Mouse (Mus musculus) E14TG2a.4 (cell line): ENCODE results near the gene Snx8.

Experiments used
- H3K27me3 ChIP-seq: 2 replicates; pipeline ENCODE4 v1.6.1; 2014; ENCODE audit warnings: low read length, control low read depth; ENCODE audit not compliant: insufficient read depth
- H3K36me3 ChIP-seq: 2 replicates; pipeline ENCODE4 v1.6.1; 2014; ENCODE audit warnings: low read length, control low read depth; ENCODE audit not compliant: insufficient read depth
- H3K4me1 ChIP-seq: replicated peaks from 2 replicates; pipeline ENCODE4 v1.6.1; 2014; ENCODE audit warnings: low read depth, low read length, control low read depth
- H3K4me3 ChIP-seq: replicated peaks from 2 replicates; pipeline ENCODE4 v1.5.1; 2014; ENCODE audit warnings: mild to moderate bottlenecking, low read length
- H3K9me3 ChIP-seq: 2 replicates; pipeline ENCODE4 v1.6.1; 2014; ENCODE audit warnings: low read length, control low read depth
- CTCF ChIP-seq: conservative IDR thresholded peaks from 2 replicates; pipeline ENCODE4 v1.5.1; 2014; ENCODE audit warnings: low read length
- NANOG ChIP-seq: IDR thresholded peaks from 2 replicates; pipeline ENCODE4 v1.6.1; 2014; ENCODE audit warnings: borderline replicate concordance, low read length, mixed read lengths
- POU5F1 ChIP-seq: IDR thresholded peaks from 2 replicates; pipeline ENCODE4 v1.6.1; 2014; ENCODE audit warnings: low read length, borderline replicate concordance

Gene Snx8

DNA sequence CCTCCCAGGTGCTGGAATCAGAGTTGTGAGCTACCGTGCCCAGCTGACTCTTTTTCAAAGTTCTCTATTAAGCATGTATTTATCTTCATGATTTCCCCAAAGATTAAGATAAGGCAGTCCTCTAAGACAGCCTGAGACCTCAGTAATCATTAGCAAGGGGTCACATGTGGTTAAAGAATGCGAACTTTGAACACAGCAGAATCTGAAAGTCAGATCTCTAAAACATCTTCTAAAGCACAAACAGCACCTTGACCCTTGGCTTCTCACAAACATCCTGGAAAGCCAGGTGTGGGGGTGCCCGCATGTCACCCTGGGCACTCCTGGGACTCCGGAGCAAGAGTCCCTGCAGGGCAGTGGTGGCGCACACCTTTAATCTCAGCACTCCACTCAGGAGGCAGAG, 24.6 kb downstream of the Snx8 start:
- peaks cover 60% of the 10 kb centered on the region for H3K4me1 ChIP-seq
- peaks cover 8% of the 10 kb centered on the region; the same call in 1 of the 2 replicates for H3K9me3 ChIP-seq
- H3K27me3 ChIP-seq = no peaks in the 10 kb centered on the region
- H3K4me3 ChIP-seq = no peak overlapping the region
- TF ChIP-seq POU5F1 (no peak), NANOG (no peak), CTCF (no peak)
- peaks cover 26% of the 10 kb centered on the region for H3K36me3 ChIP-seq

DNA sequence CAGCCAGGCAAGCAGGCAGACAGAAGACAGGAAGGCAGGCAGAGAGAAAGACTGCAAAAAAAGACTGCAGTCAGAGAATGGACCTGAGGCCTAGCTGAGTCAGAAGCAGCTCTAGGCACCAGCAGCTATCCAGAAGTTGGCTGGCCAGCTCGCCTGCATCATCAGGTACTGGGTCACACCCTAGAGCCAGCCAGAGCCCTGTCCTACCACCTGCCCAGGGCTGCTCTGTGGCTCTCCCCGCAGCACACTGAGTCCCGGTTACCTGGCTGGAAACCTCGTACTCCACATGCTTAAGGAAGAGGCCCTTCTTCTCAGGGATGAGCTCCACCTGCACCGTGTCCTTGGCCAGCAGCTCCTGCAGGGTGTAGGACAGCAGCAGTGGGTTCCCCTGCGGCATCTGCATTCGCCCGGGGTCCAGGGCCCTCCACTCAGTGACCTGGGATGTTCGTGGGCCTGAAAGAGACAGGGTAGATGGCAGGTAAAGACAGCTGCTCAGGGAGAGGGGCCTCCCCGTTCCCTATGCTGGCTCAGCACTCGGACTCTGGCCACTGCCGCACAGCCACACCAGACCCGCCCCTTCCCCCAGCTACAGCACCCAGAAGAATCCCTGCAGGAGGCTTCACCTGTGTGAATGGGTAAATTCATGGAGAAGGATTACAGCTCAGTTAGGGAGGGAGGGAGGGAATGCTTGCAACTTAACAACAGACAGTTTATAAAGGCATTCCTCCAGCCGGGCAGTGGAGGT, 29.0 kb downstream of the Snx8 start:
- Histone ChIP-seq H3K4me3 (no peak overlapping the region), H3K36me3 (peaks cover 61% of the 10 kb centered on the region), H3K4me1 (peaks cover 42% of the 10 kb centered on the region), H3K9me3 (no peaks in the 10 kb centered on the region), H3K27me3 (no peaks in the 10 kb centered on the region)
- TF ChIP-seq POU5F1 (no peak), NANOG (no peak), CTCF (no peak)

DNA sequence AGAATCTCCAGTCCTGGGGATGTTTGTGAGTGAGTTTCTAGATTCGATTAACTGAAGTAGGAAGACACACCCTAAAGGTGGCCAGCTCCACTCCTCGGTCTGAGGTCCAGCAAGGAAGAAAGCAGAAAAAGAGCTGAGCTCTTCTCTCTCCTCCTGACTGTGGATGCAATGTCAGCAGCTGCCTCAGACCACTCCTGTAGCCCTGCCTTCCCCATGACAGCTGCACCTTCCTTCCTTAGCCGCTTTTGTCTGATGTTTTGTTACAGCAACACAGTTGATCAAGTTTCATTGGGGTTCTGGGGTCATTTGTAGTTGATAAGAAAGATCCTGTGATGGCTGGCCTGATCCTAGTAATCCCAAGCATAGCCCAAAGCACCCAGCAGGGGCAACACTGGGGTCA, 31.6 kb downstream of the Snx8 start:
- Histone ChIP-seq H3K4me1 (peaks cover 38% of the 10 kb centered on the region), H3K36me3 (peaks cover 87% of the 10 kb centered on the region), H3K27me3 (no peaks in the 10 kb centered on the region), H3K9me3 (no peaks in the 10 kb centered on the region), H3K4me3 (no peak overlapping the region)
- TF ChIP-seq CTCF = no peak
- no peak for TF ChIP-seq POU5F1
- no peak for TF ChIP-seq NANOG

DNA sequence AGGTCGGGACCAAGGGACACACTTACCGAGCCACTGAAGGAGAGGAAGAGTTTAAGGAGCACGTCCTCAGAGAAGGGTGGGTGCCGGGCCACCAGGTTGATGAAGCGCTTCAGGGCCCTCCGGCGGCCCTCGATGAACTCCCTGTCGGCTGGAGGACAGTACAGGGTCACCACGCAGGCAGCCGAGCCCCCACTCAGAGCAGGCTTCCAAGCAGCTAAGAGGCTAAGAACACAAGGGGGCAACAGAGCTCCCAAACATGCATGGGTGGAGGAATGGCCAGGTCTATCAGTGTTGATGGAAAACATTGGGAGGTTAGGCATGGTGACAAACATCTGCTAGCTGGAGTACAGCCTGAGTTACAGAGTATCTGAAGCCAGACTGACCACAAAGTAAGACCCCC, 33.1 kb downstream of the Snx8 start:
- no peak overlapping the region for H3K4me3 ChIP-seq
- H3K9me3 ChIP-seq = no peaks in the 10 kb centered on the region
- no peaks in the 10 kb centered on the region for H3K27me3 ChIP-seq
- H3K4me1 ChIP-seq = peaks cover 32% of the 10 kb centered on the region
- peaks cover 93% of the 10 kb centered on the region for H3K36me3 ChIP-seq
- no peak for TF ChIP-seq NANOG
- TF ChIP-seq POU5F1 = no peak
- no peak for TF ChIP-seq CTCF

DNA sequence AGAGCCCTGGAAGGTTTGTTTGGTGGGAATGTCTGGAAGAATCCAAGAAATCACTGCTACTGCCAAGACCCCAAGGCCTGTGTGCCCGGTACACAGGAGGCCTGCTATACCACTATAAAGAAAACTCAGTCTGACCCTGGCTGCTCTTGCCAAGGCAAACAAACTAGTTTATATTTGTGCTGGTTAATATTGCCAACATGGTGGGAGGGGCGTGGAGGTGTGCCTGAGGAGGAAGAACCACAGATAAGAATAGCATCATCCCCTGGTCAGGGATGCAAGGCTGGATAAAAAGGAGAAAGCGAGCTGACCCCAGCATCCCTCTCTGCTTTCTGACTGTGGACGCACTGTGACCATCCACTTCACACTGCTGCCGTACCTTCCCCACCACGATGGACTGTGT, 36.7 kb downstream of the Snx8 start:
- peaks cover 5% of the 10 kb centered on the region for H3K4me1 ChIP-seq
- H3K36me3 ChIP-seq = peaks cover 95% of the 10 kb centered on the region
- H3K27me3 ChIP-seq = no peaks in the 10 kb centered on the region
- TF ChIP-seq POU5F1 (no peak), NANOG (no peak), CTCF (no peak)
- H3K9me3 ChIP-seq = no peaks in the 10 kb centered on the region
- H3K4me3 ChIP-seq = no peak overlapping the region

DNA sequence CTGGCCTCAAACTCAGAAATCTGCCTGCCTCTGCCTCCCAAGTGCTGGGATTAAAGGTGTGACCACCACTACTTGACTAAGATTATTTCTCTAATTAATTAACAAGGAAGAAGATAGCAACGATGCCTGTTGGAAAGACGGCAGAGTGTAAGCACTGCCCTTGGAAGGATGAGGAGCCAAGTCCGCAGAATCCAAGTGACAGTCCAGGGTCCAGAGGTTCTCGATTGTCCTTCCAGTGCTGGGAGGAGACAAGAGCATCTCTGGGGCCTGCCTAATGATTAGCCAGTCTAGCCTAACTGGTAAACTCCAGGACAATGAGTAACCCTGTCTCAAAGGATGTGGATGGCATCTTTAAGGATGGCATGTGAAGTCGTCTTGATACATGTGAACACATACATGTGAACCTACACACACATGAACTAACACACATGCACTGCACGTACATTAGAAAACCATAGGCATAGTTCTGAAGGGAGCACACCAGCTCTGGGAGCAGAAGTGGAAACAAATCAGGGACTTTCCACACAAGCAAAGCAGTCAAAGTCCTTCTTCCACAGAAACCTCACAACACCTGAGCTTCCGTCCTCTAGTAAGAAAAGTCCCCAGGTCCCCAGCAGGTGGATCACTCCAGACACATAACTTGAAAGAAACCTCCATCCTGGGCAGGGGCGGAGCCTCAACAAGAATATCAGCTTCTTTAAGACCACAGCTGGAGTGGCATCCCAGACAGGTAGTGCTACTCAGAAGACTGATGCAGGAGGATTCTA, 38.1 kb downstream of the Snx8 start:
- H3K9me3 ChIP-seq = no peaks in the 10 kb centered on the region
- no peak overlapping the region for H3K4me3 ChIP-seq
- H3K4me1 ChIP-seq = peaks cover 4% of the 10 kb centered on the region
- peaks cover 95% of the 10 kb centered on the region for H3K36me3 ChIP-seq
- H3K27me3 ChIP-seq = no peaks in the 10 kb centered on the region
- TF ChIP-seq POU5F1 (no peak), NANOG (no peak), CTCF (no peak)

DNA sequence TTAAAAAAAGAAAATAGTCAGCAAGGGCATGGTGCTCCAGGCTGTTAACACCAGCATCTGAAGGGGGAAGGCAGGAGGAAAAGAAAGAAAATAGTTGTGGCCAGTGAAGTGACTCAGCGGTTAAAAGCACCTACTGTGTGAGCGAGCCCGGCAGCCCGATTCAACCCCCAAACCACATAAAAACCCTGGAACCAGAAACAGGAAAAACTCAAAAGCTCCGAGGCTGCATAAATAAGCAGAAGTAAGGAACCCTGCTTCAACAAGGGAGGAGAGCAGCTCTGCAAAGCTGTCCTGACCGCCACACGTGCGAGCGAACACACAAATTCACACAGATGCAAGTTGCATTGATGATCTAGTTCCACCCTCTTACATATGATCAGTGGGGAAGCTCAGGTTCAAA, 39.2 kb downstream of the Snx8 start:
- no peak overlapping the region for H3K4me3 ChIP-seq
- no peaks in the 10 kb centered on the region for H3K9me3 ChIP-seq
- TF ChIP-seq POU5F1 (no peak), CTCF (no peak), NANOG (no peak)

DNA sequence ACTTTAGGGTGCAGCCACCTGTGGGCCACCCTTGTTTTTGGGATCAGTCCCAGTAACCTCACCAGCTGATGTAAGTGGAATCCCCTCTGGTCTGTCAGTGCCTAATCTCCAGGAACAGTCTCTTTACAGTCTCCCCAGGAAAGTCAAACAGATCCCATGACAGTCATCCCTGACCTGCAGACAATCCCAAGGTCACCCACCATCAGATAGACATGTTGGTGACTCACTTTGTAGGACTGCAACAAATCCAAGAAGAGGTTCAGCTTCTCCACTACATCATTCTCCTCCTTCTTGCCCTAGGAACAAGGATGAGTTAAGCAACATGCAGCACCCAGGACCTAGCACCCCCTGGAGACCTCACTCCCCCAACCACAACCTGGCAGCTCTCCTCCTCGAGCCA, 43.0 kb downstream of the Snx8 start:
- Histone ChIP-seq H3K4me1 (peaks cover 25% of the 10 kb centered on the region), H3K36me3 (peaks cover 89% of the 10 kb centered on the region), H3K9me3 (no peaks in the 10 kb centered on the region), H3K27me3 (no peaks in the 10 kb centered on the region), H3K4me3 (no peak overlapping the region)
- no peak for TF ChIP-seq POU5F1
- no peak for TF ChIP-seq CTCF
- TF ChIP-seq NANOG = no peak

More for the DNA sequence above, 39.2 kb downstream of the Snx8 start:
- H3K36me3 ChIP-seq = peaks cover 95% of the 10 kb centered on the region
- H3K4me1 ChIP-seq = peaks cover 6% of the 10 kb centered on the region
- H3K27me3 ChIP-seq = no peaks in the 10 kb centered on the region

DNA sequence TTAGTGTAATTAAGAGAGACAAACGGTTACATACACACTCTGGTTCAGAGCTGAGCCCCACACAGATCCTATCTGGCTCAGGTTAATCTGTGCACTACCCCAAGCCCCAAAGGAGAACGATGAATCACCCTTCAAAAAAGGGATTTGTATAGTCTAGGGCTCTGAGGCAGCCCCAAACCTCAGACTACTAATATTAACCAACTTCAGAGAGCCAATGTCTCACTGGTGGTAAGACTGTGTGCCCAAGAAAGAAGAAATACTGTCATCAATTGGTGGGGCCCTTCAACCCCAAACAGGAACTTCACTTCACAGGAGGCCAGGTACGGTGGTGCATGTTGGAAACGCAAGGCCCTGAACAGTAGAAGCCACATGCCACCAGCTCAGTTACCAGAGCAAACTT, 43.8 kb downstream of the Snx8 start:
- H3K4me1 ChIP-seq = peaks cover 28% of the 10 kb centered on the region
- no peaks in the 10 kb centered on the region for H3K27me3 ChIP-seq
- TF ChIP-seq POU5F1 = no peak
- no peak for TF ChIP-seq NANOG
- no peak for TF ChIP-seq CTCF

More for the DNA sequence above, 43.8 kb downstream of the Snx8 start:
- H3K36me3 ChIP-seq = peaks cover 92% of the 10 kb centered on the region
- H3K4me3 ChIP-seq = no peak overlapping the region
- no peaks in the 10 kb centered on the region for H3K9me3 ChIP-seq
